Mouse (Mus musculus) neural tube, embryonic 14.5 days (tissue): ENCODE data around the gene Mup7. TPM values are rescaled to one million over a fixed set of nuclear protein-coding genes. Genes with fewer than 3 reads are reported as not detected.
A peak's percentile ranks its signal among the peaks of the same experiment; 100 is the strongest.
"Not testable (repeated sequence)": the region's sequence is repeated elsewhere in the genome, so short reads cannot be mapped to it uniquely, and the experiment has no call there.

Source experiments
- ATAC-seq: fragments of 200-750 bp; cut with Nextera tagmentation; 2 replicates; pipeline ENCODE4 v1.8.0; 2017; ENCODE audit warnings: low read depth, mild to moderate bottlenecking, moderate TSS enrichment, moderate library complexity
- H3K27ac ChIP-seq: fragments of 300-500 bp; sonication (generic); 2 replicates; pipeline ENCODE4 v1.5.1; 2014; ENCODE audit warnings: low read depth, mild to moderate bottlenecking, control low read depth, low read length, moderate library complexity, mixed read lengths
- H3K27me3 ChIP-seq: fragments of 300-500 bp; sonication (generic); 2 replicates; pipeline ENCODE4 v1.6.1; 2014; ENCODE audit warnings: low read length; ENCODE audit not compliant: control insufficient read depth, insufficient read depth
- H3K36me3 ChIP-seq: fragments of 300-500 bp; sonication (generic); 2 replicates; pipeline ENCODE4 v1.6.1; 2014; ENCODE audit warnings: low read length, mixed read lengths; ENCODE audit not compliant: control insufficient read depth, insufficient read depth
- H3K4me1 ChIP-seq: fragments of 300-500 bp; sonication (generic); 2 replicates; pipeline ENCODE4 v1.6.1; 2014; ENCODE audit warnings: low read length; ENCODE audit not compliant: control insufficient read depth, insufficient read depth
- H3K4me2 ChIP-seq: fragments of 300-500 bp; sonication (generic); 2 replicates; pipeline ENCODE4 v1.6.1; 2014; ENCODE audit warnings: mild to moderate bottlenecking, low read depth, low read length, control low read depth
- H3K4me3 ChIP-seq: fragments of 300-500 bp; sonication (generic); 2 replicates; pipeline ENCODE4 v1.5.1; 2014; ENCODE audit warnings: low read depth, low read length, control low read depth, mixed read lengths
- H3K9ac ChIP-seq: fragments of 300-500 bp; sonication (generic); replicated peaks from 2 replicates; pipeline ENCODE4 v1.6.1; 2014; ENCODE audit warnings: low read depth, mild to moderate bottlenecking, control low read depth, low read length, mixed read lengths
- H3K9me3 ChIP-seq: fragments of 300-500 bp; sonication (generic); 2 replicates; pipeline ENCODE4 v1.6.1; 2016; ENCODE audit warnings: low read length; ENCODE audit not compliant: control insufficient read depth
- WGBS: fragments of 180-500 bp; shearing (Covaris S2); extraction: QIAGEN DNeasy Blood & Tissue Kit; methylation state at CpG from one replicate; pipeline ENCODE4 v1.1.7; 2014; 5-methylcytosine and 5-hydroxymethylcytosine counted together
- polyA plus RNA-seq: library from polyadenylated mRNA; unstranded; fragments of >200 nt; fragmentation: Nextera tagmentation; extraction: Ambion mirVana; gene quantifications from 2 replicates; pipeline ENCODE4 v1.2.1, GENCODE M21; 2014

Gene Mup7
- polyA plus RNA-seq: not detected in 2 replicates

GRCm38 (mm10) chr4:60070375-60070774, at the start of gene Mup7:
TSS of gene Mup7 (minus strand) at chr4:60070475.
- H3K4me3 ChIP-seq, H3K9me3 ChIP-seq, H3K27ac ChIP-seq, H3K4me2 ChIP-seq, H3K4me1 ChIP-seq, H3K27me3 ChIP-seq, ATAC-seq, H3K36me3 ChIP-seq, H3K9ac ChIP-seq: not testable (repeated sequence)
- WGBS: 74% methylated on average over 2 of the region's 2 CpGs

GRCm38 (mm10) chr4:60079865-60080264, 9.6 kb upstream of the Mup7 start:
- not testable (repeated sequence) for H3K4me1 ChIP-seq, H3K4me2 ChIP-seq, H3K9me3 ChIP-seq, H3K4me3 ChIP-seq, H3K36me3 ChIP-seq, ATAC-seq, H3K9ac ChIP-seq, H3K27me3 ChIP-seq, H3K27ac ChIP-seq
- WGBS: 83% methylated on average over 3 of the region's 3 CpGs

- not testable (repeated sequence) for H3K4me2 ChIP-seq, H3K9me3 ChIP-seq, H3K27ac ChIP-seq, H3K36me3 ChIP-seq, H3K9ac ChIP-seq, H3K27me3 ChIP-seq, H3K4me1 ChIP-seq, H3K4me3 ChIP-seq
- WGBS: 59% methylated on average over 13 of the region's 13 CpGs
- peak; percentile 38; the same call in 1 of the 2 replicates for ATAC-seq
These were observed 40.8 kb downstream of the Mup7 start for GRCm38 (mm10) chr4:60029334-60030111.

- 92% methylated on average over 7 of the region's 7 CpGs for WGBS
- not testable (repeated sequence) for H3K36me3 ChIP-seq, H3K27ac ChIP-seq, ATAC-seq, H3K4me1 ChIP-seq, H3K9ac ChIP-seq, H3K4me2 ChIP-seq, H3K9me3 ChIP-seq, H3K27me3 ChIP-seq, H3K4me3 ChIP-seq
These were observed 50.1 kb downstream of the Mup7 start for GRCm38 (mm10) chr4:60020141-60020540.

Other genes starting within 250 kb of the Mup7 start
- gene Slc46a2, start 155.4 kb downstream of the Mup7 start, polyA plus RNA-seq: 0.07 and 0.12 TPM in 2 replicates
- not detected in 2 replicates for gene Mup4, start 109.8 kb downstream of the Mup7 start, polyA plus RNA-seq
- gene Mup6, start 106.2 kb downstream of the Mup7 start, polyA plus RNA-seq: not detected in 2 replicates
- gene Mup2, start 83.8 kb upstream of the Mup7 start, polyA plus RNA-seq: not detected in 2 replicates
- gene Mup8, start 152.1 kb upstream of the Mup7 start, polyA plus RNA-seq: not detected in 2 replicates